Mouse (Mus musculus) bone marrow, adult 2 months (tissue): ENCODE results near the gene Itpkc. TPM values are rescaled to one million over a fixed set of nuclear protein-coding genes. Genes with fewer than 3 reads are reported as not detected.

ENCODE experiments used
- H3K27ac ChIP-seq: fragments of 200-500 bp; 2 replicates; pipeline ENCODE4 v1.5.1; 2012; ENCODE audit warnings: low read depth, mild to moderate bottlenecking, control low read depth, inconsistent platforms, low read length; ENCODE audit not compliant: control insufficient read depth, poor library complexity, insufficient read depth
- H3K4me1 ChIP-seq: fragments of 200-500 bp; 2 replicates; pipeline ENCODE4 v1.6.1; 2011; ENCODE audit warnings: low read length; ENCODE audit not compliant: control insufficient read depth, insufficient read depth
- H3K4me3 ChIP-seq: fragments of 200-500 bp; replicated peaks from 2 replicates; pipeline ENCODE3; 2011; ENCODE audit warnings: mild to moderate bottlenecking, low read depth, low read length, control low read depth; ENCODE audit not compliant: control insufficient read depth
- CTCF ChIP-seq: fragments of 200-500 bp; IDR thresholded peaks from 2 replicates; pipeline ENCODE4 v1.5.1; 2011; ENCODE audit warnings: low read length, control low read depth; ENCODE audit not compliant: control insufficient read depth, insufficient read depth
- POLR2A ChIP-seq: fragments of 200-500 bp; IDR thresholded peaks from 2 replicates; pipeline ENCODE4 v1.6.1; 2011; ENCODE audit warnings: low read depth, mild to moderate bottlenecking, control low read depth, low read length, borderline replicate concordance; ENCODE audit not compliant: control insufficient read depth
- WGBS: fragments of 180-500 bp; shearing (Covaris S2); methylation state at CpG from one replicate; pipeline ENCODE4 v1.1.7; 2018; 5-methylcytosine and 5-hydroxymethylcytosine counted together
- polyA plus RNA-seq: library from polyadenylated mRNA; stranded (reverse); fragments of >200 nt; gene quantifications from 2 replicates; pipeline ENCODE4 v1.2.4, GENCODE M21; 2011; ENCODE audit warnings: low replicate concordance; ENCODE audit not compliant: missing spikeins, insufficient read depth, insufficient read length

The Itpkc gene
- polyA plus RNA-seq, 1 experiment = 2.5 TPM

GRCm38 (mm10) chr7:27180837-27181695, 47.4 kb downstream of the Itpkc start, which contains the start of the genes Gm21983 and Mia:
TSS of gene Gm21983 (minus strand) at chr7:27181086.
TSS of gene Mia (minus strand) at chr7:27181157.
- H3K4me3 ChIP-seq = no peak within 1 kb of the TSS
- no peak within 1 kb of the TSS for H3K27ac ChIP-seq
- TF ChIP-seq CTCF = no peak
- no peaks in the 10 kb centered on the region for H3K4me1 ChIP-seq
- WGBS = 78% methylated on average over 14 of the region's 14 CpGs

- no peak overlapping the region for H3K27ac ChIP-seq
- H3K4me1 ChIP-seq = no peaks in the 10 kb centered on the region
- no peak for TF ChIP-seq POLR2A
- TF ChIP-seq CTCF = no peak
- WGBS = 68% methylated on average over 5 of the region's 5 CpGs
- H3K4me3 ChIP-seq = no peak overlapping the region
Measured at GRCm38 (mm10) chr7:27180036-27180435, 48.4 kb downstream of the Itpkc start.

GRCm38 (mm10) chr7:27179217-27179918, 49.1 kb downstream of the Itpkc start:
- no peak overlapping the region for H3K27ac ChIP-seq
- 47% methylated on average over 16 of the region's 16 CpGs for WGBS
- H3K4me3 ChIP-seq = peak overlapping the region; percentile 66
- no peak for TF ChIP-seq POLR2A
- TF ChIP-seq CTCF = no peak
- no peaks in the 10 kb centered on the region for H3K4me1 ChIP-seq

GRCm38 (mm10) chr7:27178324-27179216, 49.9 kb downstream of the Itpkc start, which contains the start of gene Rab4b:
TSS of gene Rab4b (minus strand) at chr7:27178896.
- under 1% methylated on average over 53 of the region's 53 CpGs for WGBS
- no peaks in the 10 kb centered on the region for H3K4me1 ChIP-seq
- peak; percentile 77 for TF ChIP-seq CTCF
- TF ChIP-seq POLR2A = peak; percentile 38; the same call in 1 of the 2 replicates
- peak within 1 kb of the TSS; percentile 98 for H3K27ac ChIP-seq
- peak within 1 kb of the TSS; percentile 85 for H3K4me3 ChIP-seq

GRCm38 (mm10) chr7:27177942-27178323, 50.5 kb downstream of the Itpkc start:
- 16% methylated on average over 4 of the region's 4 CpGs for WGBS
- Histone ChIP-seq H3K4me3 (peak overlapping the region; percentile 85), H3K4me1 (no peaks in the 10 kb centered on the region), H3K27ac (peak overlapping the region; percentile 98)
- TF ChIP-seq CTCF (no peak), POLR2A (no peak)

GRCm38 (mm10) chr7:27174896-27175295, 53.6 kb downstream of the Itpkc start:
- no peaks in the 10 kb centered on the region for H3K4me1 ChIP-seq
- no peak for TF ChIP-seq POLR2A
- TF ChIP-seq CTCF = no peak
- no peak overlapping the region for H3K27ac ChIP-seq
- H3K4me3 ChIP-seq = no peak overlapping the region
- 91% methylated on average over 7 of the region's 7 CpGs for WGBS

GRCm38 (mm10) chr7:27174496-27174895, 54.0 kb downstream of the Itpkc start:
- TF ChIP-seq POLR2A (no peak), CTCF (no peak)
- H3K4me3 ChIP-seq = no peak overlapping the region
- H3K4me1 ChIP-seq = no peaks in the 10 kb centered on the region
- 87% methylated on average over 15 of the region's 15 CpGs for WGBS
- no peak overlapping the region for H3K27ac ChIP-seq

GRCm38 (mm10) chr7:27170981-27171380, 57.5 kb downstream of the Itpkc start:
- no peak overlapping the region for H3K4me3 ChIP-seq
- 87% methylated on average over 3 of the region's 3 CpGs for WGBS
- no peak overlapping the region for H3K27ac ChIP-seq
- H3K4me1 ChIP-seq = peaks cover 6% of the 10 kb centered on the region
- TF ChIP-seq CTCF = no peak
